Mouse (Mus musculus) Patski (cell line): ENCODE measurements at regions not wholly inside any gene's neighbourhood (a gene's known extent, or its start where the extent isn't known, plus 50 kb on each side); places are given as distances from the start of the nearest gene placed in this dataset.

ENCODE experiments used
- ATAC-seq: fragments of 100-300 bp; one replicate; pipeline ENCODE4 v1.8.0; 2021
- CTCF ChIA-PET: fragments of 350-600 bp; sonication (Branson Sonifier 250); formaldehyde crosslinking; loops from one replicate; lab custom pipeline; 2022; ENCODE audit warnings: inconsistent platforms; lab: Charles Lee
- POLR2A ChIA-PET: fragments of 350-600 bp; sonication (Branson Sonifier 250); formaldehyde crosslinking; loops from one replicate; lab custom pipeline; 2022; ENCODE audit warnings: antibody characterized with exemption, inconsistent platforms; lab: Charles Lee
- DNase-seq: peaks from one replicate; pipeline ENCODE4 v3.0.0-alpha.2; 2011; ENCODE audit warnings: low read depth, low spot score
- H3K27me3 ChIP-seq: fragments of 371-371 bp; one replicate; pipeline ENCODE4 v1.5.1; 2021
- CTCF ChIP-seq: fragments of 100-300 bp; IDR thresholded peaks from one replicate; pipeline ENCODE4 v1.5.1; 2021
- in situ Hi-C: fragments of 300-500 bp; cut with MboI; formaldehyde crosslinking; loops from 3 replicates; pipeline ENCODE4 v1.11.1; 2018; ENCODE audit warnings: low pct_unique_long_range_greater_than_20kb, mixed read lengths

DNA sequence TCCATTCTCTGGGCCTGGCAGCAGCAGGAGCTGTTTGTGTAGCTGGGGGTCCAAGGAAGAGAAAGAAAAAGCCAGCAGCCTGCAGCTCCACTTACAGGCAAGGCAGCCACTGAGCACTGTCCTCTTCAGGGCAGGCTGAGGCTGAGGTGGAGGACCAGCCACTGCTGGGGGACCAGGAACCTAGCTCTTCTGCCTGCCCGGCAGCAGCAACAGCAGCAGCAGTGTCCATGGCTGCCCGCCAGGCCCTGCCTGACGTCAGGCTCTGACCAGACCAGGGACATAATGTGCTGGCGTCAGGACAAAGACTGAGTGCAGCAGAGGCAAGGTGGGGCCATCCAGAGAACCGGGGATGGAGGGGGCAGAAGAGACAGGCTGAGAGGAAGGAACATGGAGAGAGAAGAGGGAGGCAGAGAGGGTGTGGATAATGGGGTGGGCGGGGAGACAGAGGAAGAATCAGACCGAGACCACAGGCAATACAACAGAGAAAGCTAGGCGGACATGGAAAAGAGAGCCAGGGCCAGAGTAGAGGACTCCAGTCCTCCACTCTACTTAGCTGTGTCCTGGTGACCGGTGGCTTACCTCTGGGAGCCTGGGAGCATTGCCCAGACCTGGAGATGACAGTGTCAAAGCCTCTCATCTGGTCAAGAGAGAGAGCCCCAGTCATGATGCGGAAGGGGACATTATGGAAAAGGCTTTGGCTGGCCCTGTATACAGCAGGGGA, 71.2 kb upstream of the Ptpn1 start:
- ChIA-PET POLR2A (interaction anchor here (0.9 kb wide), 1 partner anchor 9 kb away, joined by 3 read pairs; no protein-coding TSS in a partner anchor), CTCF (interaction anchor here (0.9 to 2.2 kb wide), 3 partner anchors 9 to 180 kb away, joined by 3 to 5 read pairs (median 4); no protein-coding TSS in a partner anchor)
- ATAC-seq (peak; percentile 51), DNase-seq (no peak)
- no peak for TF ChIP-seq CTCF
- in situ Hi-C loops = no loop called here
- no peaks in the 10 kb centered on the region for H3K27me3 ChIP-seq

DNA sequence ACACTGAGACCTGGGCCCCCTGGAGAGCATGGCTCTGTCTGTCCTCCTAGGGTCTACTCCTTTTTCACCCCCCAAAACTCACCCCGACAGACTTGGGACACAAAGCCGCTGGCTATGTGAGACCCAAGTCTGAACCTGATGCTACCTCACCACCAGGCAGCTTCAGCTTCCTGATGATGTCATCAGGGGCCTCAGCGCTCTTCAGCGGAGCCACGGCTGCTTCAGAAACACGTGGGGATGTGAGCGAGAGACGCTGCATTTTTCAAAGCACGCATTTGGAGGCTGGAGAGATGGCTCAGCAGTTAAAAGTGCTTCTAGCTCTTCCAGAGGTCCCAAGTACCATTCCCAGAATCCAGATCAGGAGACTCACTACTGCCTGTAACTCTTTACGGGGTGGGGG, 72.3 kb upstream of the Ptpn1 start:
- no peaks in the 10 kb centered on the region for H3K27me3 ChIP-seq
- no peak for ATAC-seq
- ChIA-PET POLR2A (interaction anchor here (0.9 kb wide), 2 partner anchors 8 to 167 kb away, joined by 3 to 6 read pairs; no protein-coding TSS in a partner anchor), CTCF (no interaction called here)
- DNase-seq = no peak
- TF ChIP-seq CTCF = no peak
- in situ Hi-C loops = no loop called here

DNA sequence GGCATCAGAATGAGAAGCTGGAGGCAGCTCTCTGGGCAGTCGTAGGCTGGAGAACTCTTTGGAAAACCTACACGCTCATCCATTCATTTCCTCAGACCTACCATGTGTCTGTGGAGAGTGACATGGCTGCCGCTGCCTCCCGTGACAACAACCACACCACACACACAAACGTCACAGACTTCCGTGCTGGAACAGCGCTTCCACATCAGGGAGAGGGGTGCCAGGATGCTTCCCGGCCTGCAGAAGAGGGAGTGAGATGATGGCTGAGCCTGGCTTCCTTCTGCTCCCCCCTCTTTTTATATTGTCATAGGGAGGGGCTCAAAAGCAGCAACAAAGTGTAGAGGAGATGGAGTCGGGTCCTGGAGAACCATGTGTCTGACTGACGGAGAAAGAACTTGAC, 73.5 kb upstream of the Ptpn1 start:
- ChIA-PET POLR2A (no interaction called here), CTCF (interaction anchor here (1.4 kb wide), 1 partner anchor 10 kb away, joined by 3 read pairs; no protein-coding TSS in a partner anchor)
- no peak for DNase-seq
- in situ Hi-C loops = no loop called here
- no peak for TF ChIP-seq CTCF
- no peak for ATAC-seq
- H3K27me3 ChIP-seq = no peaks in the 10 kb centered on the region

GRCm38 (mm10) chr2:167857911-167858310, 73.9 kb upstream of the Ptpn1 start:
- in situ Hi-C loops = no loop called here
- no peaks in the 10 kb centered on the region for H3K27me3 ChIP-seq
- ChIA-PET CTCF (interaction anchor here (1.0 to 1.4 kb wide), 2 partner anchors 10 to 177 kb away, joined by 3 read pairs; no protein-coding TSS in a partner anchor), POLR2A (no interaction called here)
- no peak for TF ChIP-seq CTCF
- ATAC-seq (no peak), DNase-seq (no peak)

DNA sequence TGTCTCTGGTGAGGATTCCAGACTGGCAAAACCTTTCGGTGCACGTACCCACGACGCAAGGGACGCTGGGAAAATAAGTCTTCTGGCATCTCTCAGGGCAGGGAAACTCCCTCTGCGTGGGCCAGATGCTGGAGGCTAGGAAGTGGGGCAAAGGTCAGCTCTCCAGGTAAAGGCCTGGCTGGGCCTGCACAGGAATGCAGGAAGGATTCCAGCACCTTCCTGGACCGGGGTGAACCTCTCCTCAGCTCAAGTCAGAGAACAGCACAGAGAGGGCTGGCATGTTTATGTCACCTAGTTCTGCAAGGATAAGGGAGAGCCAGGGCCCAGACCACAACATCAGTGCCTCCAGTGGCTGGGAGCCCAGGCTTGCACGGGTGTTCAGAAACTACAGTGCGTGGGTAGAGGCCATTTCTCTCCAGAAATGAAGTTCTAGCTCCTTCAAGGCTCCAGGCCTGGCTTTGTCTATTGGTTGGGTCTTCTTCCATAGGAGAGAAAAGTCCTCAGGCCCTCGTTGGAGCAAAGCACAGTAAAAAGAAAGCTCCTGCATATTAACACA, 74.9 kb upstream of the Ptpn1 start:
- no peak for DNase-seq
- no peak for ATAC-seq
- H3K27me3 ChIP-seq = no peaks in the 10 kb centered on the region
- TF ChIP-seq CTCF = no peak
- ChIA-PET CTCF (interaction anchor here (1.0 to 1.4 kb wide), 2 partner anchors 9 to 176 kb away, joined by 3 read pairs; no protein-coding TSS in a partner anchor), POLR2A (interaction anchor here (0.7 kb wide), 1 partner anchor 8 kb away, joined by 5 read pairs; no protein-coding TSS in a partner anchor)
- in situ Hi-C loops = no loop called here

- no peaks in the 10 kb centered on the region for H3K27me3 ChIP-seq
- in situ Hi-C loops = no loop called here
- CTCF ChIA-PET = no interaction called here
- no peak for TF ChIP-seq CTCF
- ATAC-seq (no peak), DNase-seq (no peak)
- POLR2A ChIA-PET = no interaction called here
Observed at GRCm38 (mm10) chr2:167856020-167856419, 75.8 kb upstream of the Ptpn1 start.

GRCm38 (mm10) chr2:167854060-167854459, 77.8 kb upstream of the Ptpn1 start:
- TF ChIP-seq CTCF = no peak
- no peaks in the 10 kb centered on the region for H3K27me3 ChIP-seq
- in situ Hi-C loops = no loop called here
- CTCF ChIA-PET = no interaction called here
- POLR2A ChIA-PET = no interaction called here
- DNase-seq (no peak), ATAC-seq (no peak)

DNA sequence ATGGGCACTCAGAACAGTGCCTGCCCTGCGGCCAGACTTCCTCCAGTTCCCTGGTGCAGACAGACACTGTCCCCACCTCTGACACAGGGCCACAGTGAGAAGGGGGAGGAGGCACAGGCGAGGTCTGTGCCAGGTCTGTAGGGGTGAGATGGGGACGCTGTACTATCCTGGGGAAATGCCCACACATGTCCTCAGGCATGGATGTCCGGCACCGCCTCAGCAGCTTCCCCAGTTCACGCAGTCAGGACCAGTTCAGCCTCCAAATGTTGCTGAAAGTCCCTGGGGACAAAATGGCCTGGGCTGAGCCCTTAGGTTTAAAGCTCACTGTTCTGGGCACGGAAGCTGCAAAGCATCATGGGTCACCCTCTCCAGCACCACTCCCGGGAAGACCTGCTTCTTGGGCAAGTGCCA, 78.4 kb upstream of the Ptpn1 start:
- no peaks in the 10 kb centered on the region for H3K27me3 ChIP-seq
- no peak for TF ChIP-seq CTCF
- in situ Hi-C loops = no loop called here
- ChIA-PET CTCF (no interaction called here), POLR2A (no interaction called here)
- ATAC-seq (no peak), DNase-seq (no peak)

DNA sequence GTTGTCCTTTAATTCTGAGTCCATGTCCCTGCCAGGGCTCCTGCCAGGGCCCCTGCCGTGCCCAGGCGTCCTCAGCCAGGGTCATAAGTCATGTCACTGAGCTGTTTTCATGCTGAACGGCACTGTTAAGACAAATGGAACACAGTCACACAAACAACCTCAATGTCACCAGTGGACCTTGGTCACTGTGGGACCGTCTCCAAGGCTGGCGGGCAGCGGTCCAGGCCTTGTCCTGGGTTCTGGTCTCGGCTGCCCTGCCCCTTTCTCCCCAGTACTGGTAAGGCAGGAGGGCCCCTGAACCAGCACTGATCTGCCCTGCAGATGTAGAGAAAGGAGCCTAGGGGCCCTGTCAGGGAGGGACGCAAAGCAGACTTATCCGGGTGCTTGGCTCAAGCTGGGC, 79.3 kb upstream of the Ptpn1 start:
- TF ChIP-seq CTCF = no peak
- in situ Hi-C loops = no loop called here
- ChIA-PET POLR2A (no interaction called here), CTCF (interaction anchor here (2.1 kb wide), 1 partner anchor 8 kb away, joined by 5 read pairs; no protein-coding TSS in a partner anchor)
- H3K27me3 ChIP-seq = no peaks in the 10 kb centered on the region
- no peak for ATAC-seq
- no peak for DNase-seq

GRCm38 (mm10) chr2:167851216-167851896, 80.5 kb upstream of the Ptpn1 start:
- DNase-seq (no peak), ATAC-seq (no peak)
- POLR2A ChIA-PET = interaction anchor here (0.9 to 1.2 kb wide), 2 partner anchors 9 to 18 kb away, joined by 3 to 4 read pairs; no protein-coding TSS in a partner anchor

More at GRCm38 (mm10) chr2:167851216-167851896, 80.5 kb upstream of the Ptpn1 start:
- in situ Hi-C loops = no loop called here
- H3K27me3 ChIP-seq = no peaks in the 10 kb centered on the region
- TF ChIP-seq CTCF = no peak
- CTCF ChIA-PET = interaction anchor here (1.4 to 2.1 kb wide), 2 partner anchors 10 to 13 kb away, joined by 3 to 5 read pairs; no protein-coding TSS in a partner anchor
